Mouse (Mus musculus) hindbrain, embryonic 13.5 days (tissue): ENCODE measurements around the gene Polm. TPM values are rescaled to one million over a fixed set of nuclear protein-coding genes. Genes with fewer than 3 reads are reported as not detected.

Source experiments
- ATAC-seq: fragments of 200-750 bp; cut with Nextera tagmentation; 2 replicates; pipeline ENCODE4 v1.8.0; 2017; ENCODE audit warnings: moderate TSS enrichment; ENCODE audit not compliant: low FRiP score
- H3K27ac ChIP-seq: fragments of 300-500 bp; sonication (generic); 2 replicates; pipeline ENCODE4 v1.5.1; 2015; ENCODE audit warnings: inconsistent platforms, mild to moderate bottlenecking, moderate library complexity
- H3K27me3 ChIP-seq: fragments of 300-500 bp; sonication (generic); 2 replicates; pipeline ENCODE4 v1.6.1; 2015; ENCODE audit warnings: mild to moderate bottlenecking, inconsistent platforms
- H3K36me3 ChIP-seq: fragments of 300-500 bp; sonication (generic); 2 replicates; pipeline ENCODE4 v1.6.1; 2015; ENCODE audit warnings: mild to moderate bottlenecking, inconsistent platforms
- H3K4me1 ChIP-seq: fragments of 300-500 bp; sonication (generic); replicated peaks from 2 replicates; pipeline ENCODE4 v1.6.1; 2015; ENCODE audit warnings: inconsistent platforms
- H3K4me2 ChIP-seq: fragments of 300-500 bp; sonication (generic); 2 replicates; pipeline ENCODE4 v1.6.1; 2015; ENCODE audit warnings: inconsistent platforms, mild to moderate bottlenecking, moderate library complexity
- H3K4me3 ChIP-seq: fragments of 300-500 bp; sonication (generic); 2 replicates; pipeline ENCODE4 v1.5.1; 2015; ENCODE audit warnings: mild to moderate bottlenecking, inconsistent platforms
- H3K9ac ChIP-seq: fragments of 300-500 bp; sonication (generic); 2 replicates; pipeline ENCODE4 v1.6.1; 2015; ENCODE audit warnings: mild to moderate bottlenecking, inconsistent platforms
- H3K9me3 ChIP-seq: fragments of 300-500 bp; sonication (generic); 2 replicates; pipeline ENCODE4 v1.6.1; 2016; ENCODE audit warnings: inconsistent platforms
- WGBS: fragments of 180-500 bp; shearing (Covaris S2); methylation state at CpG from one replicate; pipeline ENCODE4 v1.1.7; 2015; 5-methylcytosine and 5-hydroxymethylcytosine counted together
- polyA plus RNA-seq: library from polyadenylated mRNA; unstranded; fragments of >200 nt; fragmentation: Nextera tagmentation; extraction: Ambion mirVana; gene quantifications from 2 replicates; pipeline ENCODE4 v1.2.1, GENCODE M21; 2015

The Polm gene
- polyA plus RNA-seq, 1 experiment from 2014 or later: 5.3 TPM

DNA sequence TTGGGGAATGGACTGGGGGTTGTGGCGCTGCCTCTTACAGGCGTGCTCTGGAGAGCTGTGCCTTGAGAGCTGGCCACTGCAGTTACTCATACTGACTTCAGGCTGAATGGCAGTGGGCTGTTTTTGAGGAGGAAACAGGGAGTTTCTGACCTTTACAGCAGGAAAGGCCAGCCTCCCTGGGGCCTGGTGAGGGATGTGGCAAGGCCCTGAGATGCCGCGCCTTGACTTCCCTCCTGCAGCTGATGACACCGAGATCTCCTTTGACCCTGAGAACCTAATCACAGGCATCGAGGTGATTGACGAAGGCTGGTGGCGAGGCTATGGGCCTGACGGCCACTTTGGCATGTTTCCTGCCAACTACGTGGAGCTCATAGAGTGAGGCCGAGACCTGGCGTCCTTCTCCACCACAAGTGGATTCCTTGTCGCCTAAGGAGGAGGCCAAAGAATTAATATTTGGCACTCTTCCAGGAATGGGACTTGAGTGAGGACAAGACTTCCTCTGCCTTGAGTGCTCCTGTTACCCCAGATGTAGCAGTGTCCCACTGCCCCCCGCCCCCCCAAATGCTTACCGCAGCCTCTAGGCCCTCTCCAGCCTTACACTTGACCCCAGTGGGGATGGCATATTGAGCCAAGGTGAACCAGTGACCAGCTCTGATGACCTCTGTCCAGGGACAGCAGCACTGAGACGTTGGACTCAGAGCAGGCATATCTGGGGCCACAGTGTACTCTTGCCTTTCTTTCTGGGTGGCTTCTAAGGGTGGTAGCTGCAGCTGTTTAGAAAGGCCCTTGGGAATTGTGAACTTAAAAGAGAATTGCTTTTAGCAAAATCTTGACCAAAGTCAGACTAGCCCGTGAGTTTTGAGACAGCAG lies 38.0 kb downstream of the Polm start:
- no peak overlapping the region for H3K4me2 ChIP-seq
- no peaks in the 10 kb centered on the region for H3K9me3 ChIP-seq
- peaks cover 7% of the 10 kb centered on the region for H3K4me1 ChIP-seq
- ATAC-seq: no peak
- H3K36me3 ChIP-seq: peaks cover 67% of the 10 kb centered on the region
- no peak overlapping the region for H3K27ac ChIP-seq
- 89% methylated on average over 17 of the region's 17 CpGs for WGBS
- no peak overlapping the region for H3K4me3 ChIP-seq
- no peaks in the 10 kb centered on the region for H3K27me3 ChIP-seq
- no peak overlapping the region; the same call in 1 of the 2 replicates for H3K9ac ChIP-seq

- no peak for ATAC-seq
- 97% methylated on average over 5 of the region's 5 CpGs for WGBS
Observed at GRCm38 (mm10) chr11:5797928-5798327, 39.9 kb downstream of the Polm start.

GRCm38 (mm10) chr11:5797371-5797770 lies 40.4 kb downstream of the Polm start:
- no peaks in the 10 kb centered on the region for H3K4me1 ChIP-seq

More at GRCm38 (mm10) chr11:5797928-5798327, 39.9 kb downstream of the Polm start:
- Histone ChIP-seq H3K4me3 (no peak overlapping the region), H3K36me3 (peaks cover 84% of the 10 kb centered on the region), H3K9me3 (no peaks in the 10 kb centered on the region), H3K27ac (no peak overlapping the region), H3K9ac (no peak overlapping the region), H3K4me1 (peaks cover under 1% of the 10 kb centered on the region; the same call in 1 of the 2 replicates), H3K27me3 (no peaks in the 10 kb centered on the region), H3K4me2 (no peak overlapping the region)

DNA sequence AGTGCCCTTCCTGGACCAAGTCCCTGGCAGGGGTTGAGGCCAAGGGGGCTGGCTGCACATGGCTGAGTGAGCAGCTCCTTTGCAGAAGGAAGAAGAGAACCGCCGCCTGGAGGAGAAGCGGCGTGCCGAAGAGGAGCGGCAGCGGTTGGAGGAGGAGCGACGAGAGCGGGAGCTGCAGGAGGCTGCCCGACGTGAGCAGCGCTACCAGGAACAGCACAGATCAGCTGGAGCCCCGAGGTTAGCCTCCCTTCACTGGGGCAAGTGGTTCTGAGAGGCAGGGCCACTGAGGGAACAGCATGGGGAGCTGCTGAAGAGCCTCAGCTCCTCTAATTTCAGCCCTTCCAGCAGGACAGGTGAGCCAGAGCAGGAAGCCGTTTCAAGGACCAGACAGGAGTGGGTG lies 40.9 kb downstream of the Polm start:
- Histone ChIP-seq H3K36me3 (peaks cover 94% of the 10 kb centered on the region), H3K4me3 (no peak overlapping the region), H3K9me3 (no peaks in the 10 kb centered on the region), H3K27ac (no peak overlapping the region), H3K4me1 (no peaks in the 10 kb centered on the region), H3K4me2 (no peak overlapping the region), H3K9ac (no peak overlapping the region), H3K27me3 (no peaks in the 10 kb centered on the region)
- no peak for ATAC-seq
- WGBS: 81% methylated on average over 15 of the region's 15 CpGs

More at GRCm38 (mm10) chr11:5797371-5797770, 40.4 kb downstream of the Polm start:
- H3K27ac ChIP-seq: no peak overlapping the region
- H3K36me3 ChIP-seq: peaks cover 90% of the 10 kb centered on the region
- no peak overlapping the region for H3K9ac ChIP-seq
- no peak for ATAC-seq
- H3K4me3 ChIP-seq: no peak overlapping the region
- H3K27me3 ChIP-seq: no peaks in the 10 kb centered on the region
- 83% methylated on average over 11 of the region's 11 CpGs for WGBS
- no peaks in the 10 kb centered on the region for H3K9me3 ChIP-seq
- no peak overlapping the region for H3K4me2 ChIP-seq

- 89% methylated on average over 7 of the region's 7 CpGs for WGBS
- Histone ChIP-seq H3K9ac (no peak overlapping the region), H3K4me3 (no peak overlapping the region), H3K27ac (no peak overlapping the region), H3K4me2 (no peak overlapping the region), H3K27me3 (no peaks in the 10 kb centered on the region), H3K9me3 (no peaks in the 10 kb centered on the region), H3K36me3 (peaks cover 92% of the 10 kb centered on the region), H3K4me1 (0 out of 2 replicates have a peak, but pooled peaks cover 4% of the 10 kb centered on the region)
- ATAC-seq: no peak
Observed at GRCm38 (mm10) chr11:5795706-5796105, 42.1 kb downstream of the Polm start.

DNA sequence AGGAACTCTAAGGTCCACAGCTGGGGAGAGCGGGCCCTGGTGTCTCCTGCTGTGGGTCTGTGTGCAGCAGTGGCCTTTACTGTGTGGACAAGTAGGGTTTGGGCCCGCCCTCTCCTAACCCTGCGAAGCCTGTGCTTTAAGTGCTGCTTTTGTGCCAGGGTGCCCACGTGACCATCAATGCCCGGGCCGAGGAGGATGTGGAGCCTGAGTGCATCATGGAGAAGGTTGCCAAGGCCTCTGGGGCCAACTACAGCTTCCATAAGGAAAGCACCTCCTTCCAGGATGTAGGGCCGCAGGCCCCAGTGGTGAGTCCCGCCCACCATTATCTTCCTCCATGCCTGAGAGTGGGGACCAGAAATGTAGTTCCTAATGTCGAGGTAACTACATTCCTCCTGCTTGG lies 42.5 kb downstream of the Polm start:
- Histone ChIP-seq H3K9ac (no peak overlapping the region), H3K4me3 (no peak overlapping the region), H3K27ac (no peak overlapping the region), H3K36me3 (peaks cover 90% of the 10 kb centered on the region), H3K4me2 (no peak overlapping the region), H3K4me1 (peaks cover 8% of the 10 kb centered on the region; the same call in 1 of the 2 replicates), H3K27me3 (no peaks in the 10 kb centered on the region), H3K9me3 (no peaks in the 10 kb centered on the region)
- no peak for ATAC-seq
- 93% methylated on average over 9 of the region's 9 CpGs for WGBS

DNA sequence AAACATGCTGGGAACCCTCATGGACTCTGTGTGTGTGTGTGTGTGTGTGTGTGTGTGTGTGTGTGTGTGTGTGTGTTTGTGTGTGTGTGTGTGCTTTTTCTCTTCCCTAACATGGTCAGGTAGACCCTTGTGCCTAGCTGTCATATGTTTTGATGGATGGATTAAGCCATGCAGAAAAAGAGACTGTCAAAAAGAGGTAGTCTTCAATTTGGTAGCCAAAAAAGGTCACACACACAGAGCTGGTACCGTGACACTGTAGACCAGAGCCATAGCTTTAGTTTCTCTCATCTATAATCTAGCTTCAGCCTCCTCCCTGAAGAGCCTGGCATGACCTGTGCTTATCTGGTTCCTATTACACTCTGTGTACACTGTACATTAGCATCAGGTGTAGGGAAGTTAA lies 47.4 kb downstream of the Polm start:
- peaks cover 33% of the 10 kb centered on the region for H3K4me1 ChIP-seq
- no peak overlapping the region for H3K4me2 ChIP-seq
- ATAC-seq: no peak
- H3K4me3 ChIP-seq: no peak overlapping the region
- H3K36me3 ChIP-seq: peaks cover 43% of the 10 kb centered on the region
- no peaks in the 10 kb centered on the region for H3K9me3 ChIP-seq
- WGBS: 100% methylated on average over 1 of the region's 1 CpGs
- no peaks in the 10 kb centered on the region for H3K27me3 ChIP-seq
- no peak overlapping the region for H3K9ac ChIP-seq
- no peak overlapping the region for H3K27ac ChIP-seq

DNA sequence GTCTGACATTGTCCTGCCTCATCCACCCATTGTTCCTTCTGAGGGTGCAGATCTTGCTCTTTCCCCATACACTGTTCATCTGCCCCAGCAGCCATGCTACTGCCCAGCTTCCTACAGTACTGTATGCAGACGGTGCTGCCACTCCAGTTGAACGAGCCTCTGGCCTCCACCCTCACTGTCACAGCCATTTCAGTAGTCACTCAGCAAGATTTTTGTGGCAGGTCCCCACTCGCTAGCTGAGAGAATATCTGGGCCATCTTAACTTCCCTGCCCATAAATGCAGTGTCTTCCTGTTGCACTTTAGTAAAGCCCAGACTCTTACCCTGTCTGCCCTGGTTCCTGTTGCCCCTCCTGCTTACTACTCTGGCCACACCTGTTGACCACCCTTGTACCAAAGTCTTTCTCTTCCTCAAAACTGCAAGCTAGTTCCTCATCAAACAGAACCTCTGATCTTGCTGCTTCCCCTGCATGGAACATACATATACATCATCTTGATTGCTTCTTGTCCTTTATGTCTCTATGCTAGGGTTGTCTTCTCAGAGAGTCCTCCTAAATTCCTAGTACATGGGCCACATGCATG lies 48.0 kb downstream of the Polm start:
- Histone ChIP-seq H3K9me3 (no peaks in the 10 kb centered on the region), H3K27ac (no peak overlapping the region), H3K4me1 (peaks cover 33% of the 10 kb centered on the region), H3K27me3 (no peaks in the 10 kb centered on the region), H3K4me2 (peak overlapping the region; percentile 89), H3K36me3 (peaks cover 37% of the 10 kb centered on the region), H3K4me3 (peak overlapping the region; percentile 73), H3K9ac (peak overlapping the region; percentile 85)
- 95% methylated on average over 3 of the region's 3 CpGs for WGBS
- no peak for ATAC-seq

GRCm38 (mm10) chr11:5789071-5789753 lies 48.6 kb downstream of the Polm start:
- 77% methylated on average over 6 of the region's 6 CpGs for WGBS
- peak overlapping the region; percentile 89 for H3K4me2 ChIP-seq
- H3K9ac ChIP-seq: peak overlapping the region; percentile 85
- no peaks in the 10 kb centered on the region for H3K27me3 ChIP-seq
- peaks cover 31% of the 10 kb centered on the region for H3K36me3 ChIP-seq
- no peak for ATAC-seq
- peaks cover 33% of the 10 kb centered on the region for H3K4me1 ChIP-seq
- peak overlapping the region; percentile 94 for H3K27ac ChIP-seq
- peak overlapping the region; percentile 73 for H3K4me3 ChIP-seq
- no peaks in the 10 kb centered on the region for H3K9me3 ChIP-seq

DNA sequence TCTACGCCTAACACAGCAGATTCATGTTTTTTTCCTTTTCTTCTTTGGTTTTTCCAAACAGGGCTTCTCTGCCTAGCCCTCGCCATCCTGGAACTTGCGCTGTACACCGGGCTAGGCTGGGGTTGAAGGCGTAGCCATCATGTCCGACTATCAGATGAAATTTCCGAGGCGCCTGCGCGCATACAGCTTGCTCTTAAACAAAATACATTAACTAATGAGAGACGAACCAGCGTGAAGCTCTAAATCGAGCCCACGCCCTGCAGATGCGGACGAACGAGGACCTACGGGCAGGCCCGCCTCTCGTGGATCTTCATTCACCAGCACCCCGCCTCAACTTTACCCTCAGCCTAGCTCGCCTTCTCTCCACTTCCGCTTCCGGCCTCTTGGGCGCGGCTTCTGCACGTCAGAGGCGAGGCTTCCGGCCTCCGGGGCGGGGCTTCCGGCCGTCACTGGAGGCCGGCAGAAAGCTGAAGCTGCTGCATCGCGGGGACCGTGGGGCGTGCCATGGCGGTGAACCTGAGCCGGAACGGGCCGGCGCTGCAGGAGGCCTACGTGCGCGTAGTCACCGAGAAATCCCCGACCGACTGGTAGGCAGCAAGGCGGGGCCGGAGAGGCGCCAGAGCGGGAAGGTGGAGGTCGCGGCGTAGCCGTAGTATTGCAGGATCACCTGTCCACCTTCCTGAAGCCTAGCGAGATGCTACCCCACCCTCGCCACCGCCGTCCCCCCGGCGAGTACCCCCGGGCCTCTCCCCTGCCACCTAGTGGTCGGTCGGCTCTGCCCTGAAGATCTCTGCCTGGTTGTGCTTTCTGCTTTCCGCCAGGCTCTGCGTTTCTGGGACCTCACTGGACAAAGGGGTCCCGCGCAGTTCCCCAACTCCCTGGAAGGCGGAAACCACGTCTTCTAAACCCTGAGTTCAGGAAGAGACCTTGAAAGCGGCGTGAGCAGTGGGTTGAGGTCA lies 49.5 kb downstream of the Polm start, which contains the start of gene Dbnl:
Gene Dbnl, plus strand, starts transcription at position 433 of the 959 bp plus-strand sequence.
- H3K4me2 ChIP-seq: peak within 1 kb of the TSS; percentile 89
- no peaks in the 10 kb centered on the region for H3K9me3 ChIP-seq
- no peaks in the 10 kb centered on the region for H3K27me3 ChIP-seq
- H3K9ac ChIP-seq: peak within 1 kb of the TSS; percentile 85
- peak; percentile 95 for ATAC-seq
- peaks cover 33% of the 10 kb centered on the region for H3K4me1 ChIP-seq
- under 1% methylated on average over 66 of the region's 74 CpGs for WGBS
- H3K36me3 ChIP-seq: peaks cover 22% of the 10 kb centered on the region
- peak within 1 kb of the TSS; percentile 73 for H3K4me3 ChIP-seq
- peak within 1 kb of the TSS; percentile 94 for H3K27ac ChIP-seq

DNA sequence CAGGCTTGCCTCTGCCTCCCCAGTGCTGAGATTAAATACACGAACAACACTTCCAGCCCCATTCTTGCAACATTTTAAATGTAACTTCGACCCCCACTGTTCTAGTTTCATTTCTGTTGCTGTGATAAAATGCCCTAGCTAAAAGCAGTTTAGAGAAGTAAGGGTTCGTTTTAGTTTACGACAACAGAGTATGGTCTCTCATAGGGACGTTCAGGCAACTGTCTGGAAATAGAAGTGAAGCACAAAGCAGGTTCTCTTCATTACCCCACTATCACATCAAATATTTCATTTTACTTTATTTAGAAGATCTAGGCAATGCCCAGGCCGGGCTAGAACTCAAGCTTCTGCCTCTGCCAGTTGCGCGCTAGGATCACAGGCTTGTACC lies 50.2 kb downstream of the Polm start:
- no peak for ATAC-seq
- Histone ChIP-seq H3K4me3 (peak overlapping the region; percentile 73), H3K9me3 (no peaks in the 10 kb centered on the region), H3K27ac (peak overlapping the region; percentile 94), H3K27me3 (no peaks in the 10 kb centered on the region), H3K36me3 (peaks cover 17% of the 10 kb centered on the region), H3K4me2 (peak overlapping the region; percentile 89), H3K9ac (peak overlapping the region; percentile 85), H3K4me1 (peaks cover 33% of the 10 kb centered on the region)
- WGBS: 41% methylated on average over 8 of the region's 8 CpGs
